Mouse (Mus musculus) liver, postnatal 0 days (tissue): Measurements from ENCODE around the gene Chp1. TPM values are rescaled to one million over a fixed set of nuclear protein-coding genes. Genes with fewer than 3 reads are reported as not detected.
A peak's percentile ranks its signal among the peaks of the same experiment; 100 is the strongest.
"Not testable (repeated sequence)": the region's sequence is repeated elsewhere in the genome, so short reads cannot be mapped to it uniquely, and the experiment has no call there.

Experiments
- ATAC-seq: fragments of 200-750 bp; cut with Nextera tagmentation; 2 replicates; pipeline ENCODE4 v1.8.0; 2017; ENCODE audit warnings: mild to moderate bottlenecking, moderate library complexity
- DNase-seq: peaks from one replicate; pipeline ENCODE4 v3.0.0-alpha.2; 2016
- H3K27ac ChIP-seq: fragments of 300-500 bp; sonication (generic); 2 replicates; pipeline ENCODE4 v1.5.1; 2014; ENCODE audit warnings: antibody characterized with exemption, moderate library complexity, mild to moderate bottlenecking, low read depth
- H3K27me3 ChIP-seq: fragments of 300-500 bp; sonication (generic); 2 replicates; pipeline ENCODE4 v1.6.1; 2014; ENCODE audit warnings: low read length, control low read depth, mixed read lengths; ENCODE audit not compliant: insufficient read depth
- H3K36me3 ChIP-seq: fragments of 300-500 bp; sonication (generic); replicated peaks from 2 replicates; pipeline ENCODE4 v1.6.1; 2014; ENCODE audit warnings: mild to moderate bottlenecking, control low read depth, low read length, moderate library complexity, mixed read lengths; ENCODE audit not compliant: insufficient read depth
- H3K4me1 ChIP-seq: fragments of 300-500 bp; sonication (generic); 2 replicates; pipeline ENCODE4 v1.6.1; 2014; ENCODE audit warnings: antibody characterized with exemption, mild to moderate bottlenecking, control low read depth; ENCODE audit not compliant: insufficient read depth
- H3K4me2 ChIP-seq: fragments of 300-500 bp; sonication (generic); 2 replicates; pipeline ENCODE4 v1.6.1; 2014; ENCODE audit warnings: low read depth, mild to moderate bottlenecking, low read length, moderate library complexity, mixed read lengths
- H3K4me3 ChIP-seq: fragments of 300-500 bp; sonication (generic); 2 replicates; pipeline ENCODE4 v1.5.1; 2014; ENCODE audit warnings: low read depth, low read length
- H3K9ac ChIP-seq: fragments of 300-500 bp; sonication (generic); replicated peaks from 2 replicates; pipeline ENCODE4 v1.6.1; 2014; ENCODE audit warnings: mild to moderate bottlenecking, moderate library complexity
- H3K9me3 ChIP-seq: fragments of 300-500 bp; sonication (generic); 2 replicates; pipeline ENCODE4 v1.6.1; 2016; ENCODE audit warnings: mild to moderate bottlenecking, control low read depth, low read length, mixed read lengths
- CTCF ChIP-seq: sonication (generic); IDR thresholded peaks from 2 replicates; pipeline ENCODE4 v1.5.1; 2016; ENCODE audit warnings: antibody characterized with exemption, low read depth
- EP300 ChIP-seq: IDR thresholded peaks from 2 replicates; pipeline ENCODE4 v1.6.1; 2016; ENCODE audit warnings: antibody characterized with exemption, low read depth, mild to moderate bottlenecking
- WGBS: fragments of 180-500 bp; shearing (Covaris S2); extraction: QIAGEN DNeasy Blood & Tissue Kit; methylation state at CpG from one replicate; pipeline ENCODE4 v1.1.7; 2014; ENCODE audit not compliant: insufficient replicate concordance; 5-methylcytosine and 5-hydroxymethylcytosine counted together
- polyA plus RNA-seq: library from polyadenylated mRNA; unstranded; fragments of >200 nt; fragmentation: Nextera tagmentation; extraction: Ambion mirVana; gene quantifications from 2 replicates; pipeline ENCODE4 v1.2.1, GENCODE M21; 2015

Gene Chp1
- 146 and 149 TPM in 2 replicates for polyA plus RNA-seq

- Histone ChIP-seq H3K9me3 (no peaks in the 10 kb centered on the region), H3K4me3 (peak within 1 kb of the TSS; percentile 94), H3K36me3 (no peaks in the 10 kb centered on the region), H3K27ac (peak within 1 kb of the TSS; percentile 99), H3K4me1 (peaks cover 23% of the 10 kb centered on the region), H3K27me3 (no peaks in the 10 kb centered on the region), H3K9ac (peak within 1 kb of the TSS; percentile 95), H3K4me2 (peak within 1 kb of the TSS; percentile 81)
- ATAC-seq, result peak; percentile 95
- TF ChIP-seq CTCF (no peak), EP300 (no peak; the same call in 1 of the 2 replicates)
- peak; percentile 99 for DNase-seq
- WGBS, result under 1% methylated on average over 52 of the region's 57 CpGs
Measured at GRCm38 (mm10) chr2:119547522-119548370, at the start of gene Chp1, which contains the start of gene Exd1. Chp1 (plus strand) TSS chr2:119547697. Exd1 (minus strand) TSS chr2:119547627.

GRCm38 (mm10) chr2:119498859-119499258 is 48.6 kb upstream of the Chp1 start:
- no peaks in the 10 kb centered on the region for H3K4me1 ChIP-seq
- no peaks in the 10 kb centered on the region for H3K27me3 ChIP-seq
- no peak overlapping the region for H3K9ac ChIP-seq
- no peak for TF ChIP-seq CTCF
- no peak for TF ChIP-seq EP300
- no peaks in the 10 kb centered on the region for H3K9me3 ChIP-seq
- no peaks in the 10 kb centered on the region for H3K36me3 ChIP-seq
- H3K4me2 ChIP-seq, result no peak overlapping the region
- no peak for DNase-seq
- 50% methylated on average over 2 of the region's 2 CpGs for WGBS
- no peak overlapping the region for H3K4me3 ChIP-seq
- H3K27ac ChIP-seq, result no peak overlapping the region
- ATAC-seq, result no peak

- Histone ChIP-seq H3K36me3 (no peaks in the 10 kb centered on the region), H3K27me3 (no peaks in the 10 kb centered on the region), H3K9me3 (no peaks in the 10 kb centered on the region), H3K4me1 (no peaks in the 10 kb centered on the region), H3K9ac (no peak overlapping the region), H3K27ac (no peak overlapping the region), H3K4me2 (no peak overlapping the region), H3K4me3 (no peak overlapping the region)
- TF ChIP-seq EP300 (no peak), CTCF (no peak)
- 73% methylated on average over 2 of the region's 2 CpGs for WGBS
- DNase-seq (no peak), ATAC-seq (no peak)
Measured at GRCm38 (mm10) chr2:119500965-119501652, 46.4 kb upstream of the Chp1 start.

- TF ChIP-seq EP300, result no peak
- TF ChIP-seq CTCF, result peak; percentile 49
- H3K9ac ChIP-seq, result no peak overlapping the region
- H3K4me2 ChIP-seq, result no peak overlapping the region
- DNase-seq (peak; percentile 18), ATAC-seq (no peak)
- H3K27me3 ChIP-seq, result no peaks in the 10 kb centered on the region
- H3K4me3 ChIP-seq, result no peak overlapping the region
- no peaks in the 10 kb centered on the region for H3K36me3 ChIP-seq
- H3K27ac ChIP-seq, result no peak overlapping the region
- no peaks in the 10 kb centered on the region for H3K4me1 ChIP-seq
- no peaks in the 10 kb centered on the region for H3K9me3 ChIP-seq
Measured at GRCm38 (mm10) chr2:119507108-119507507, 40.4 kb upstream of the Chp1 start.

- not testable (repeated sequence) for H3K4me2 ChIP-seq, H3K27ac ChIP-seq, H3K27me3 ChIP-seq, H3K9me3 ChIP-seq, DNase-seq, H3K4me1 ChIP-seq, ATAC-seq, H3K36me3 ChIP-seq, H3K4me3 ChIP-seq, H3K9ac ChIP-seq
- 55% methylated on average over 7 of the region's 7 CpGs for WGBS
Measured at GRCm38 (mm10) chr2:119508518-119508917, 39.0 kb upstream of the Chp1 start.

- Histone ChIP-seq H3K36me3 (no peaks in the 10 kb centered on the region), H3K9me3 (no peaks in the 10 kb centered on the region), H3K27ac (no peak overlapping the region), H3K27me3 (no peaks in the 10 kb centered on the region), H3K9ac (no peak overlapping the region), H3K4me1 (no peaks in the 10 kb centered on the region), H3K4me2 (no peak overlapping the region), H3K4me3 (no peak overlapping the region)
- ATAC-seq (peak; percentile 48; the same call in 1 of the 2 replicates), DNase-seq (no peak)
- TF ChIP-seq EP300, result no peak
- TF ChIP-seq CTCF, result no peak
- WGBS, result 85% methylated on average over 2 of the region's 2 CpGs
Measured at GRCm38 (mm10) chr2:119510856-119511255, 36.6 kb upstream of the Chp1 start.
